Mouse (Mus musculus) thymus, postnatal 36 days (tissue): ENCODE measurements around the gene Lmo7.

Experiments used
- DNase-seq, 2 experiments: peaks; one replicate each; pipeline ENCODE4 v3.0.0; 2022; ENCODE audit warnings: mixed read lengths in 2 of 2

The Lmo7 gene

DNA sequence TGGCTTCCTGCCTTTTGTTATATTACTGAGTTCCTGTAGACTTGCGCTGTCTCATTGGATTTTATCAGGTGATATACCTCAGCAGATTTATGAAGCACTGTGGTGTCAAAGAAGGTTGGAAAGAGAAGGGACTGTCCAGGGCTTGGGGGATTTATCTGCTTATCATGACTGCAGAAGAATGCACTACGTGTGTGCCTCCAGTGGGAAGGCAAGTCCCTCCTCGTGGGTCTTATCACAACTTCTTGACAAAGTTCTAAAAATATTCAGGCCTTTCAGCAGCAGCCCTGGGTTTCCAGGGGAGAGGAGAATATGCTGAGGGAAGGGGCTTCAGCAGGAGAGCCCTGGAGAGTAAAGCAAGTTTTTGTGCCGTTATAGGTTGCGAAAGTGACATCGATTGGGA lies 154.0 kb downstream of the Lmo7 start:
- no peak for DNase-seq

DNA sequence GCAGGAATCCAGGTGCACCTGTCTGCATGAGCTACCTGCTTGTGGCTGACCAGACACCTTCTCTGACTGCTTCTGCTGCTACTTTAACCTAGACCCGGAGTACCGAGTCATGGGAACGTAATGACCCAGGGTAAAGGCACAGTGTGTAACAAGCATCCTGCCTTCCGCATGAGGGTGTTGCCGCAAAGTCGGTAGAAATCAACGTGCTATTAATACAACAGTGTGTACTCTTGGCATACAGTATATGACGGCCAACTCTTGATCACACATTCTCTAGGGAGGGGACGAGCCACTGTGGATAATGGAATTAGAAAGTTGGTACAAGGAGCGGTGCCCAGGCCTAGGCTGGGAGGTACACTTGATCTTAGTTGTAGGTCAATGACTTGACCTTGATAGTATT lies 156.6 kb downstream of the Lmo7 start:
- no peak for DNase-seq

DNA sequence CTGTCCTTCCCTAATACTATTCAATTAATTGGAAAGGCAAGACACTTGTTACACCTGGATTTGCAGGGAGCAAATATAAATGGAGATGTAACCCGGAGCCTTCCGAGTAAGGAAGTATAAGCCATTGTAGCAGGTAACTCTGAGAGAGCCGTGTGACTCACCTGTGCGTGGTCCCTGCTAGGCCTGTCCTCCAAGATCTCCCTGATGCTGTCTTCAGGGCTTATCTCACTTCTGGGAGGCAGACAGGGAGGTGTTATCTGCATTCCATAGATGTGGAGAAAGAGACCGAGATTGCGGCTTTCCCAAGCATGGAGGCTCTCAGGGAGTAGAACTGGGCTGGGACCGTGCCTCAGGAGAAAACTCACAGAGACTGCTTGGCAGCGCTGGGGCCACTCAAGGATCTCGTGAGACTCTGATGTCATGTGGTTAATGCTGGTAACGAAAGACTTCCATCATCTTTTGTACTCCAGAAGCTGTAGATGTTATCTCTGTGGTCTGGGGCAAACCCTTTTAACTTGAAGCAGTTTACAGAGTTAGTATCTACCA lies 162.2 kb downstream of the Lmo7 start:
- no peak for DNase-seq

DNA sequence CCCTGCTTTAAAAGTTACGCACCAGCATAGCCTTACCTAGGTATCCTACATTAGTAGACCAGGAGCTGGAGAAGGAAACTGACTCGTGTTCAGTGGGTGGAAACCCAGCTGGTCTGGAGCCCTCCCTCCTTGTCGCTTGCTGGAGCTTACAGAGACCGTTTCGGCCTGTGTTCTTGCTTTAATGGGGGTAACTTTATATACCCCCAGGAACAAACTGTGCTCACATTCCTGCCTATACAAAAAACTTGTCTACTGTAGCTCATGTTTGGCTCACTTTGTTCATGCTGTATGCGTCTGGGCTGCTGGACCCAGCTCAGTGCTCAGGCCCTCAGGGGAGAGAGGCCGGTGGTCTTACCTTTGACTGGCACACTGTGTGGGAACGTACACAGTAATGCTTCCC lies 162.7 kb downstream of the Lmo7 start:
- DNase-seq: no peak

DNA sequence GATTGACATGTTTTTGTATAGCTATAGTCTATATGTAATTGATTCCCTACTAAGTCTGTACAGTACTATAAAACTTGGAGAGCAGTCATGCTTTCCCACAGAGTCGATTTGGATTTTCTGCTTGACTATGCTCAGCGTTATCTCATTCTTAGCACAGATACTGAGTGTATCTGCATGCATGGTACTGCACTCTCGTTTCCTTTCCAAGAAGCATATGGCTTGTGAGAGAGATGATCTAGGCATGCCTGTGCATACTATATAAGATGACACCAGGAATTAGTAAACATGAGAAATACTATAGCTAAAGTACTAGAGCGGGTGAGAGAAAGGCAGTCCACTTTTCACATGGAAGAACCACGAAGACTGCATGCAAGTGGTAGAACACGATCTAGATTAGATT lies 163.5 kb downstream of the Lmo7 start:
- DNase-seq: no peak

DNA sequence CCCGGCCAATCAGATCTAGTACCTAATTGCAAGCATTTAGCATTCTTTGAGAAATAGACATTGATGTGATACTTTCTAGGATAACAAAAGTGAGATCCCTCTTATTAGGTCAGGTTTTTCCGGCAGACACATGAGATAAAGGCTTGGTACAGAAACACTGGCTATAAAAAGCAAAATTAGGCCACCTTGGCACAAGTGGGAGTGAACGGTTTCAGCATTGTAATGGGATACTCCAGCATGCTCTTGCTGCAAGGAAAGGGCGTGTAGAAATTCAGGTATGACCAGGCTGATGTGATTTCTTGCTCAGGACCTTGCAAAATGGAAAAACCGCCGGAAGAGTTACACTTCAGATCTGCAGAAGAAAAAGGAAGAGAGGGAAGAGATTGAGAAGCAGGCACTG lies 168.5 kb downstream of the Lmo7 start:
- DNase-seq: no peak

DNA sequence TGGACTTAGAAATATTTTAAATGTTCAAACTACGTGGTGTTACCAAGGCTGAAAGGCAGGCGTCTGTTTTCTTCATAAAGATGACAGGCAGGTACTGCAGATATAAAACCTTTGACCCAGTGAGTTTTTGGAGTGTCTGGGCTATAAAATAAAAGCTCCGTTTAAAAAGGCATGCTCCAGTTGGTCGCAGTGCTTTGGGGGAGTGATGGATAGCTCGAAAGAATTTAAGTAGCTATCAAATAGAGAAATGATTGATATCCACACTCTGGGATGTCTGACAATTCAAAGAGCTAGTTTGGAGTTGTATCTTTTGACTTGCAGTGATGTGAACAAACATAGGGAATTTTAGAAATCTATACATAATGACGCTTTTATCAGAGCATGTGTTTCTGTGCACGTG lies 171.7 kb downstream of the Lmo7 start:
- DNase-seq: no peak

DNA sequence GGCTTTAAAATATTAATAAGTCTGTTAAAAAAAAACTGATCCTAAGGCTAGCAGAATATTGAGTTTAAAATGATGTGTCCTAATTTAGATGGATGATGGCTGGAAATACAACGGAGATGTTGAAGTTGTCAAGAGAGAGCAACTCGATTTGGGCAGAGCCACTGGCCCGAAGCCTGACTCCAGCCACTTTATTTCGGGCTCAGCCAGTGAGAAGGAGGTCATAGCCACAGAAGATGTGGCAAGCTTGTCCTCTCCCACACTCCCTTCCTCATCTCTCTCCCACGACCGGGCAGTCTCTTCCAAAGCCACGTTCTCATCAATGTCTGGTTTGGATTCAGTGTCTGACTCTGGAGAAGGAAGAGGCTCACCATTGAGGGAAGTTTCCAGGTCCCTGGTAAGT lies 172.2 kb downstream of the Lmo7 start:
- DNase-seq: no peak

DNA sequence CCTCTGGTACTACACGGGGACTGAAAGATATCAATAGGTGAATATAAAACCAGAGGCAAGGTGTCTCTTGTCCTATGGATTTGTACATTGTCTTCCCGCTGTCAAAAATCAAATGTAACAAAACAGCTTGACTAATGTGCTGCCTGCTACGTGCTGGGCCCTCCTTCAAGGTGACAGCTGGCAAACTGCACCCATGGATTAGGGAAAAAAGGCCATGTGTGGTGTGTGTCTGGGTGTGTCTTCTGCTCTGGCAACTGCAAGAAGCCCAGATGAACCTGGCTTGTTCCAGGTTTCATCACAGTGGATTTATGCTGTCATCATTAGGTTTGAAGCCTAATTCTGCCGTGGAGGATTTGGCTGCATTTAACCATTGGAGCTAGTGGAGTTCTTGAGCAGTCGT lies 174.0 kb downstream of the Lmo7 start:
- DNase-seq: no peak

DNA sequence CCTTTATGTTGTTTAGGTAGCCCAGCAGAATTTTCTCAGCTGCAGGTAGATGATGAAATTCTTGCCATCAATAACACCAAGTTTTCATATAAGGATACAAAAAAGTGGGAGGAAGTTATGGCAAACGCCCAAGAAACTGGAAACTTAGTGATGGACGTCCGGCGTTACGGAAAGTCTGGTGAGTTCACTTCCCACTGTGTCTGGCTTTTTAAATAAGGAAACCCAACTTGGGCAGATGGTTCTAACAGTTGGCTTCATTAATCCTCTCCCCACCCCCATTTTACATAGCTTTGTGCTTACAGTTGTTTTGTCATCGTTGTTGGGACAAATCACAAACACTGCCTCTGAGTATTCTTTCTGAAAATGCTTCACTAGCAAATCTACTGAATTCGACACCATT lies 182.2 kb downstream of the Lmo7 start:
- DNase-seq: no peak

DNA sequence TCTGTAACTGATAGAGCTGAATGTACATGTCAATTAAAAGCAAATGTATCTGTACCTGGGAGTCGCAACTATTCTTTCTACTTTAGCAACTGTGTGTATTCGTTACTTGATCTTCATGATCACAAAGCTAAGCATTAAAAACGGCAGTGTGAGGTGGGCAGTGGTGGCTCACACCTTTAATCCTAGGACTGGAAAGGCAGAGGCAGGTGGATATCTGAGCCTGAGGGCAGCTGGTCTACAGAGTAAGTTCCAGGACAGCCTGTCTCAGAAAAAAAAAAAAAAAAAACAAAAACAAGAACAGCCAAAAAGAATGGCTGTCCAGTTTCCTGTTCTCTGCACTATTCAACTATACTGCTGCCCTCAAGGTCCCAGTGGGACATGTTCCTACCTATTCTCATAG lies 182.6 kb downstream of the Lmo7 start:
- DNase-seq: no peak

DNA sequence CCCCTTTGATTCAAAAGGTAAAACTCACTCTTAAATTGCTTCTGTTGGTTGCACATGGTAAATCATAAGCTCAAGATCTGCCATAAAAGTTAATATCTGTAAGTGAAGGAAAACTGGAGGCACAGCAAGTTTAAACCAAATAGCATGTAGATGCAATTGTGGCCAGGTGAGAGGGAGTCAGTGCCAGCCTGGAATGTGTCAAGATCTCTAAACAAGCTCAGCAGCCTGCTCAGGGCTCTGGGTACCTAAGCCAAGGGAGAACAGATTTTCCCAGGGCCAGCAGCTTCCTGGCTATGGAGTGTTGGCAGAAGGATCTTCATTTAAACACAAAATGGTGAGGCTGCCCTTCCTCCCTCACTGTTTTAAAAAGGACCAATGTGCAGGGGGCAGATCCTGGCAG lies 184.6 kb downstream of the Lmo7 start:
- no peak for DNase-seq

DNA sequence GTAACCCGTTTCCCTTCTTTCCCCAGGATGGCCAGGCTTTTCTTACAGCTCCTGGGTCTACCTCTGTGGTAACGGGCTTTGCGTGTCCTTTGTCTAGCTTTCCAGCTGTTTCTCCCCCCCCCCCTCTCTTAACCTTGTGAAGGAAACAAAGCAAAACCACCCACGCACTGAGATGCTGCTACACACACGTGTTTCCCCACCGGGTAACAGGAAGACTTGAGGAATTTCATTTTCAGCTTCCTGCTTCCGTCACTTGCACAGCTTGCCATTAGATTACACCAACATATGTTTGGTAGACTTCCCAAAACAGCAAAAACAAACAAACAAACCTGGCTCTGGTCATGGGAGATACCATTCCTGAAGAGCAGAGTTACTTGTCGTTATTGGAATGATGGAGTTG lies 186.1 kb downstream of the Lmo7 start:
- no peak for DNase-seq

DNA sequence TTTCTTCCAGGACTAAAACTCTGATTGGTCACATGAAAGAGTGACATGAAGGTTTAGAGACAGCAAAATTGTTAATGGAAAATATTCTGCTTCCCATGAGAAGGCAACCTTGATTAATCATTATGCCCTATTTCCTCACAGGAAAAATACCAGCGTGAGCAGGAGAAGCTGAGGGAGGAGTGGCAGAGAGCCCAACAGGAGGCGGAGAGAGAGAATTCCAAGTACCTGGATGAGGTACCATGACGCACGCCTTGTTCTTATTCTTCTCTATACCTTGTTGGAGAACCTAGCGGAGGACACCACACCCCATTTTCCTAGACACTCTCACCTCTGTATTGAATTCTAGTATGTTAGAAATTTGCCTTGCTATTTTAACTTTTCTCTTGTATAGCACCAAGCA lies 188.7 kb downstream of the Lmo7 start:
- DNase-seq: no peak

DNA sequence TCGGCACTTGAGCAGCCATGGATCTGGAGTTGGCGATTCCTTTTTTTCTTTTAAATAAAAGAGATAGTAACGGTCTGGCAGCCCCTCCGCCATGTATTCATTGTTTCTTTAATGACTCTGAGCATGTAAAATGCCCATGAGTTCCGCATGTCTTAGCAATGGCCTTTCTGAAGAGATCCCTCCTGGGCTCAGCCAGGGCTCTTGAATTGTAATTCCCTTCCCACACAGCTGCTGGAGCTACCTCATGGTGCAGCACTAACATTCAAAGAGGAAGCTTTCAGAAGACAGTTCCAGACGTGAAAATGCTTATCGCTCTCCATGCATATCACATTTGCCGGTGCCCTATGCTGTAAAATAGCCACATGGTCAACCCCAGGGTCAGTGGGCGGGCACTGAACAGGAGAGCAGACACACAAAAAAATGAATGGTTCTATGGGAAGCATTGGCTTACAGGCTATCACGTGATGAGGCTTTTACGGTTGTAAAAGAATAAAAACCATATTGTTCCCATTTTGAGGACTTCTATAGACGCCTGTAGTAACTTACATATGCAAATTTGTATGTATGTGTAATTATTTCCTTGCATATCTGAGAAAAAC lies 198.0 kb downstream of the Lmo7 start:
- no peak for DNase-seq

DNA sequence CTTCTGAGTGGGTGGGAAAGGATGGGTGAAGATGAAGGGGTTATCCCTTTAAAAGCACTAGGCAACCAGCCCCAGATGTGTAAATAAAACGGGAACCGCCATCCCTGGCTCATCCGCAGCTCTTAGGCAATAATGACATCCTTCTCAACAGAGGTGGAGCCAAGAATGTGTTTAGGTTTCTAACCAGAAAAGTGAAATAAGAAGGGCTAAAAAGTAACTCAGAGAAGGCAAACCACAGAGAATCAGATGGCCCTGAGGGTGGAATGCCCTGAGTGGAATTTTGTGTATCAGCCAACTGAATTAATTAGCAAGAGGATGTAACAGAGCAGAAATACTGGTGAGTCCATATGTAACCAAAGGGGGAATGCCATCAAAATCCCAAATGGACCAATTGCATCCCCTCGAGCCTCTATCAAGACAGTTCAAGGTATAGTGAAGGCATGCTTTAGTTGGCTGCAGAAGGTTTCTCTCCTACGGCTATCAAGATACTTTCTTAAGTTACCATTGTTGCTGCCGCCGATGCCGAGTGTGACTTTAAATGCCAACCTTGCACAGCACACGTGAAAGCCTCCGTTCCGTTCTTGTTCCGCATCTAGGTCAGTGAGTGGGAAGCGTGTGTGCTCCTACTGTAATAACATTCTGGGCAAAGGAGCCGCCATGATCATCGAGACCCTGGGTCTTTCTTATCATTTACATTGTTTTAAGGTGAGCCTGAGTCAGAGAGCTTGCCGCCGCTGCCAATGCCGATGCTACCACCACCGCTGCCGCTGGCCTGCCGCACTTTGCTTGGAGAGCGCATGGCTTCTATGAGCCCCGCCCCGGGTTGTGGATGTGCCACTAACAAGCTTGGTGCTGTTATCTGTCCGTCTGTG lies 201.1 kb downstream of the Lmo7 start:
- DNase-seq: no peak

DNA sequence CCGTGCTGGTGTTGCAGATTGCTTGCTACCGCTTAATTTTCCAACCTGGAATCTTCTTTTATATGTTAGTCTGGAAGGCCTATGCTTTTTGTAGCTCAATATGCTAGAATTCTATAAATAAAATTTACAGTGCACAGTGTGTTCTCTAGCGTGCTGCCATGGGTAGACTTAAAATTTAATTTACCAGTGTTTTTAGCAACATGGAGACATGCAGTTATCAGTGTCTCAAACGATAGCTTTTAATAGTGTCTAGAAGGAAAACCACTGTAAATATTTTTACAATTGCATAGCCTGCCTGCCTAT lies 201.6 kb downstream of the Lmo7 start:
- no peak for DNase-seq

DNA sequence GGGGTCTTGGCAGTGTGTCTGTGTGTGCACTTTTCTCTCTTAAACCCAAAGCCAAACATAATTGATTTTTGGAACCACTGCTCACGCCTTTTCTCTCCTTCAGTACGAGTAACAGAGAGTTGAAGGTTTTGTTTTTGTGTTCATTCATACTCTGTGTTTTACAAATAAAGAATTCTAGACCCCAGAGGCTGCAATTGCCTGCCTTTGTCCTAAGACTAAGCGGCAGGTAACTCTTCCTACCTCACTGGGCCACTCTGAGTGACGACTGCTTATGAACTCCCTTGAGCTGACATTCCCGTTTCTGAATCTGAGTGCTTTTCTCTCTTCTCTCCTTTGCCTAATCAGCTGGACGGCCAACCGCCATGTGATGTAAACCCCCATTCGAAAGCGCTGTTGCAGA lies 203.8 kb downstream of the Lmo7 start:
- no peak for DNase-seq

DNA sequence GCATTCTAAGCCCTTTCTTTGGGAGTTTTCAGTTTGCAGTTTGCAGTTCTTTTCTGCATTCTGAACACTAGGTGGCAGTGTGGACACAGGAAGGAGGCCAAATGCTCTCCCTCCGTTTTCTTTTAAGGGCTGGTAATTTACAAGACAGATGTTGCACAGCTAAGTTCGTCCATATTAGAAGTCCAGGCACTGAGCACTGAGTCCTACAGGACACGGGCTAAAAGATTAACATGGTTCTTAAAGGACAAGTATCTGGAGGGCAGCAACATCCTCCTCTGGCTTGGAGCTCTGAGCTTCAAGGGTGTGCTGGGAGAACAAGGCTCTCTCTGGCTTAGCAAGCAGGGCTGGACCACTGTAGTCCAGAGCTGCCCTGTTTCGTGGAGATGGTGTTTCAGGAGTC lies 213.2 kb downstream of the Lmo7 start:
- no peak for DNase-seq

DNA sequence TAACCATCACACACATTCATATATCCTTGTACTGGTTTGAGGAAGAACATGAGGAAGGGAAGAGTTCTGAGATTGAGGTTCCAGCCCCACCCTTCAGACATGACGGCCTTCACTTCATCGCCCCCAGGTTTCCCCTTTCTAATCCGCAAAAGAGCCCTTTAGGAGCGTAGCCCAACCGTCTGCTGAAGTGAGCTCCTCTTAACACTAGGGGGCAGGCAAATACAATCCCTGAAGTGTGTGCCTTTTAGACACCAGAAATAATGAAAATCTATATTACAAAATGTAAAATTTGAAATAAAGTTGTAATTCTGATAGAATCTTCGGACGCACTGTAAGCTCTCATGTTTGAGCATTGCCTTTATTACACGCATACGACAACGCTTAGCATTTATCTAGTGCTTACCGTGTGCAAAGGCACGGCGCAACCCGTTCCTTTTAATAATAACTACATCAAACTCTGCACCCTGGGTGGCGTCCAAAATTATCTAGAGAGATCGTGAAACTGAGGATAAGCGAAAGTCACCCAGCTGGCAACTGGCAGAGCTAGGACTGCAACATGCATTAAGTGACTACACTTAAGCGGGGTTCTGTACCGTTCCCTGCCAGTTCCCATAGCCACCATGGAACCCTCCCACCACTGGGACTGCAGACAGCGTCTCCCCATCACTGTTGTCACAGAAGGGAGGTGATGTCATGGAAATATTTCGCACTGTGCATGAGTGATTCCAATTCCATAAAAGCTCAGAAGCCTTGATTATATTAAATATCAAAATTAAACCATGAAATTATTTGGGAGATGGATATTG lies 217.2 kb downstream of the Lmo7 start:
- DNase-seq: no peak

DNA sequence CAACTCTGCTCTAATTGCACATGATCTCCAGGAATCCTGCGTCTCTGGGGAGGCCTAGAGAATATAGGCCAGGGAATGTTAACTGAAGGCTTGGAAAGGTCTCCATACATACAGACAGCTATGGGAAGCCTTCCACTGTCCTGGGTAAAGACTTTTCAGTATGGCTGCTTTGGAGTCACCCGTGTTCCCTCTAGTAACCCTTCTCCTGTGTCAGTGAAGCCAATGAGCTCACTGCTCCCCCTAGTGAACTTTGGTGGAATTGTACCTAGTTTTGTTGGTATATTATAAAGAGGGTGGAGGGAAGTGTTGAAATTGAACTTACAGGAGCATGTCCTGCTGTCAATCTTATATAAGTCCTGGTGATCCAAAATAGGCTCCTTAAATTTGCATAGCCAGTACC lies 219.4 kb downstream of the Lmo7 start:
- no peak for DNase-seq

DNA sequence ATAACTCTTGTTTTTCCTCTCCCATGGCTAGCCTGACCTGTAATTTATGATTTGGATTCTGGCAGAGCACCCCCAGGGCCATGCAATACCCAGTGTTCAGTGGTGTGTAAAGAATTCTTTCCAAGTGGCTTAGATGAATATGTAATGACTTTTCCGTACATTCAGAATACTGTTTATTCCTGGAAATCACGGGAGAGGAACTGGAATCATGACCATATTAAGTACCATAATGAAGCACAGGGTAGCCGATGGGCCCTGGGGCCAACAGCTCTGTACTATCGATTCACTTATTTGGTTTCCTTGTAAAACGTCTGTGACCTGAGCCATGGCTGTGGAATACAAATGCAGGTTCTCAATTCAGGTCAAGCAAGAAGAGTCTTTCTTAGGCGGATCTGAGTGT lies 221.3 kb downstream of the Lmo7 start:
- no peak for DNase-seq

DNA sequence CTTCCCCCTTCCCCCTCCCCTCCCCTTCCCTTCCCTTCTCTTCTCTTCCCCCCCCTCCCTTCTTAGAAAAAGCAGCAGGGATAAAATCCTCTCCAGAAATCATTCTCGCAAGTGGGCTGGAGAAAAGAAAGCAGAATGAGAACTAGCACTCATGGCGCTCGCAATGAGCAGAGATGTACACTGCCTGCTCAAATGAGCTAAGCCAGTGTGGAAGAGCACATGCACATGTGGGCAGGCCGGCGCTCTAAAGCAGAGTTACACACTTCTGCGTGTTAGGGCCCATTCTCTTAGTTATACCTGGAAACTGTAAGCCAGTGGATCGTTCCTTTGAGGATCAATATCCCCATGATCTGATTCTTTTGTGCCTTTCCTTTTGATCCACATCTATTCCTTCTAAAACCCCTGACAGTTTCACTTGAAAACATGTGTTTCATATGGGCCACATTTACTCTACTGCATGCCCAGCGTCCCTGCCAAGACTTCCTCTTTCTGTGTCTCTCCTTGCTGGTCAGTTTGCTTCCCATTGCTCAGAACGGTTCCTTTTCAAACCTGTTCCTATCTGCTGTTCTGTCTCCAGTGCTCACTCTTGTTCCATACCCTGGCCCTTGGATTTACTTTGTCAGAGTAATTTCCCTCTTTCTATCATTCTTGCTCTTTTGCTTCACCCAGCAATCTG lies 224.2 kb downstream of the Lmo7 start:
- no peak for DNase-seq
